In the genomic region with DNA sequence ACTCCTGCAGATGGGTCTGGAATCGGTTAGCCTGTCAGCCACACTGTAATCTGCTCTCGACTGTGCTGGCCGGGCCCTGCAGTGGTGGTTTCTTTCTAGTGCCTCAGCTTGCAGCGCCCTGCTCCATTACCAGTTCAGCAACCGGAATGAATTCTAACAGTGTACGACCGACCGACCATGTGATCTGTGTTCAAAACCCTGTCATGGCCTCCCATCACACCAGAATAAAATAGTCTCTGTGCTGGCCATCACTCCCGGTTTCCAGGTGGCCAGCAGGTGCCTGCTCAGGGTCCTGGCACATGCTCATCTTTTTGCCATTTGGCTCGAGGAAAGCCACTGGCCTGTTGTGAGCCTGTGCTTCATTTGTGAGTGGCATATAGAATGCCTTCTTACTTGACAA, we compare ENCODE assay signal across 33 mouse cellular contexts. TPM values are rescaled to one million over a fixed set of nuclear protein-coding genes. Genes with fewer than 3 reads are reported as not detected.
A peak's percentile ranks its signal among the peaks of the same experiment; 100 is the strongest.
DNase-seq lines count a peak whose midpoint lies in the region; TF ChIP-seq lines count a peak whose summit lies in the region.
"Had no signal": no experiment of that assay in that cellular context is flagged by ENCODE, and none has a peak within 500 bp of the region (broad histone marks: within the 10 kb centered on the region; RNA-seq: fewer than 3 reads in every experiment).

No protein-coding gene starts in this region.

- no peak for TF ChIP-seq CTCF in cerebellum, adult 2 months (IDR thresholded peaks at IDR 0.05; ENCODE audit: borderline replicate concordance, insufficient read depth, low read depth, low read length)

- no peaks in the 10 kb centered on the region for H3K9me3 ChIP-seq in heart, embryonic 10.5 days
- H3K9me3 ChIP-seq: forebrain, embryonic 13.5 days; G1E; hindbrain, embryonic 13.5 days; midbrain, embryonic 12.5 days; stomach, embryonic 15.5 days had no signal

- TF ChIP-seq POLR2A in cerebellum, adult 2 months (IDR thresholded peaks at IDR 0.05; ENCODE audit: borderline replicate concordance, insufficient read depth, low read length) = no peak

- H3K4me3 ChIP-seq in heart, embryonic 10.5 days = no peak overlapping the region
- H3K4me3 ChIP-seq in cerebellum, adult 2 months (replicated peaks; ENCODE audit: insufficient read depth, low read depth, low read length) = no peak overlapping the region
- H3K4me3 ChIP-seq: forebrain, embryonic 13.5 days; hindbrain, embryonic 13.5 days; midbrain, embryonic 12.5 days; stomach, embryonic 15.5 days had no signal

- no peak for DNase-seq in heart, embryonic 10.5 days (ENCODE audit: low spot score)
- no peak for DNase-seq in heart, postnatal 14 days
- DNase-seq in brain, adult 2 months (ENCODE audit: low read depth, low spot score) = peak; percentile 88
- DNase-seq in cerebellum, adult 2 months = peak; percentile 62 to 79
- DNase-seq in cerebellum, postnatal 14 days = peak; percentile 42 to 54
- no peak for DNase-seq in adrenal gland, adult 8-10 months
- no peak for DNase-seq in neural tube, embryonic 10.5 days (ENCODE audit: extremely low spot score, low spot score)
- DNase-seq in right cerebral cortex, adult 2 months (ENCODE audit: low spot score in 2 of 2) = no peak
- DNase-seq: adrenal gland, postnatal 10 days; gastrocnemius, postnatal 25 days; heart, adult 11 months; heart, postnatal 4 days; kidney, postnatal 14 days; layer of hippocampus, adult 9-11 months; lung, postnatal 36 days; right cerebral cortex, postnatal 14 days had no signal

- WGBS in heart, embryonic 10.5 days = 80% methylated on average over 10 of the region's 10 CpGs
- 12% methylated on average over 10 of the region's 10 CpGs for WGBS in cerebellum, adult 2 months

- H3K27ac ChIP-seq in heart, embryonic 10.5 days = 0 out of 2 replicates have a peak overlapping the region, but pooled peaks have one; percentile 22
- H3K27ac ChIP-seq in cerebellum, adult 2 months (ENCODE audit: insufficient read depth, low read length) = peak overlapping the region; percentile 93
- H3K27ac ChIP-seq: forebrain, embryonic 13.5 days; hindbrain, embryonic 13.5 days; liver, embryonic 14.5 days; midbrain, embryonic 12.5 days; stomach, embryonic 15.5 days had no signal

- peaks cover 30% of the 10 kb centered on the region; the same call in 1 of the 2 replicates for H3K36me3 ChIP-seq in heart, embryonic 10.5 days
- H3K36me3 ChIP-seq: stomach, embryonic 15.5 days had no signal

- H3K27me3 ChIP-seq in heart, embryonic 10.5 days (ENCODE audit: insufficient read depth, poor library complexity, severe bottlenecking) = no peaks in the 10 kb centered on the region
- H3K27me3 ChIP-seq in cerebellum, adult 2 months (ENCODE audit: control insufficient read depth, insufficient read depth, low read length) = no peaks in the 10 kb centered on the region
- H3K27me3 ChIP-seq: forebrain, embryonic 13.5 days; hindbrain, embryonic 13.5 days; midbrain, embryonic 12.5 days; stomach, embryonic 15.5 days had no signal

- H3K4me1 ChIP-seq in heart, embryonic 10.5 days = peaks cover 18% of the 10 kb centered on the region
- H3K4me1 ChIP-seq in cerebellum, adult 2 months (ENCODE audit: control insufficient read depth, insufficient read depth, low read length) = peaks cover 18% of the 10 kb centered on the region
- H3K4me1 ChIP-seq: hindbrain, embryonic 13.5 days; midbrain, embryonic 12.5 days; stomach, embryonic 15.5 days had no signal

- intact Hi-C loops in heart, postnatal 14 days (cut with DNase I) = loop anchor here (10.0 kb wide), 2 partner anchors 206 to 336 kb away; no protein-coding TSS in a partner anchor

RNA-seq across cellular contexts. Expression of gene Mthfd1, which starts 13.6 kb away (rescaled TPM):
- polyA plus RNA-seq in heart, embryonic 10.5 days (2016; fragmentation: Nextera tagmentation; extraction: Ambion mirVana) = 65.1 and 80.8 TPM in 2 replicates
- 10 to 100 TPM; 29.4 to 29.7 TPM for total RNA-seq in heart, postnatal 14 days (2021)
- 44.4 and 52.6 TPM in 2 replicates for polyA plus RNA-seq in cerebellum, adult 2 months (2012; rRNA removed)
- total RNA-seq in adrenal gland, adult 8-10 months (2022) = 10 to 100 TPM; 42.3 to 50.6 (median 43.3) TPM

RNA-seq across cellular contexts. Expression of gene Tex21, which starts 22.1 kb away (rescaled TPM):
- 0.06 and 0.07 TPM in 2 replicates for polyA plus RNA-seq in heart, embryonic 10.5 days (2016; fragmentation: Nextera tagmentation; extraction: Ambion mirVana)
- total RNA-seq in heart, postnatal 14 days (2021) = not detected
- not detected in 2 replicates for polyA plus RNA-seq in cerebellum, adult 2 months (2012; rRNA removed)
- not detected for total RNA-seq in adrenal gland, adult 8-10 months (2022)
- total RNA-seq: adrenal gland, postnatal 10 days; gastrocnemius, adult 18-20 months; gastrocnemius, postnatal 25 days; heart, postnatal 4 days; left cerebral cortex, adult 18-20 months; left cerebral cortex, postnatal 14 days; megakaryocyte, adult 5-6 weeks had no signal
- polyA plus RNA-seq: embryonic facial prominence, embryonic 11.5 days; forebrain, embryonic 13.5 days; heart, embryonic 11.5 days; heart, embryonic 16.5 days; kidney, embryonic 14.5 days; limb, embryonic 11.5 days; lung, embryonic 16.5 days; midbrain, embryonic 12.5 days; small intestine, adult 2 months; stomach, embryonic 15.5 days had no signal

RNA-seq across cellular contexts. Expression of gene Akap5, which starts 56.0 kb away (rescaled TPM):
- polyA plus RNA-seq in heart, embryonic 10.5 days (2016; fragmentation: Nextera tagmentation; extraction: Ambion mirVana) = 9.5 and 12.3 TPM in 2 replicates
- 1 to 10 TPM; 2.2 to 3.5 TPM for total RNA-seq in heart, postnatal 14 days (2021)
- polyA plus RNA-seq in cerebellum, adult 2 months (2012; rRNA removed) = 3.8 and 4.4 TPM in 2 replicates
- total RNA-seq in adrenal gland, adult 8-10 months (2022) = 1 to 10 TPM in 1 of 4 experiments, under 1 TPM in 3; 0.35 to 1.1 (median 0.63) TPM

Comparison
In these comparisons a context has a peak if more than half of its experiments do, and no peak if none do; other contexts are left out.
1. DNase-seq: peak in brain, adult 2 months (single experiment), cerebellum, adult 2 months (2 of 2) and cerebellum, postnatal 14 days (2 of 2); none in heart, embryonic 10.5 days (single experiment), heart, postnatal 14 days (0 of 2), adrenal gland, adult 8-10 months (single experiment), neural tube, embryonic 10.5 days (single experiment) and right cerebral cortex, adult 2 months (0 of 2).